Mouse (Mus musculus) CD4-positive, CD25-positive, alpha-beta regulatory T cell (primary cell): ENCODE results near the gene Stim1. TPM values are rescaled to one million over a fixed set of nuclear protein-coding genes. Genes with fewer than 3 reads are reported as not detected.

ENCODE experiments used
- polyA plus RNA-seq: library from polyadenylated mRNA; unstranded; fragments of 100-300 nt; shearing (Covaris generic); gene quantifications from one replicate; pipeline ENCODE4 v1.2.1, GENCODE M21; 2017

Gene Stim1
- 86.5 TPM for polyA plus RNA-seq

DNA sequence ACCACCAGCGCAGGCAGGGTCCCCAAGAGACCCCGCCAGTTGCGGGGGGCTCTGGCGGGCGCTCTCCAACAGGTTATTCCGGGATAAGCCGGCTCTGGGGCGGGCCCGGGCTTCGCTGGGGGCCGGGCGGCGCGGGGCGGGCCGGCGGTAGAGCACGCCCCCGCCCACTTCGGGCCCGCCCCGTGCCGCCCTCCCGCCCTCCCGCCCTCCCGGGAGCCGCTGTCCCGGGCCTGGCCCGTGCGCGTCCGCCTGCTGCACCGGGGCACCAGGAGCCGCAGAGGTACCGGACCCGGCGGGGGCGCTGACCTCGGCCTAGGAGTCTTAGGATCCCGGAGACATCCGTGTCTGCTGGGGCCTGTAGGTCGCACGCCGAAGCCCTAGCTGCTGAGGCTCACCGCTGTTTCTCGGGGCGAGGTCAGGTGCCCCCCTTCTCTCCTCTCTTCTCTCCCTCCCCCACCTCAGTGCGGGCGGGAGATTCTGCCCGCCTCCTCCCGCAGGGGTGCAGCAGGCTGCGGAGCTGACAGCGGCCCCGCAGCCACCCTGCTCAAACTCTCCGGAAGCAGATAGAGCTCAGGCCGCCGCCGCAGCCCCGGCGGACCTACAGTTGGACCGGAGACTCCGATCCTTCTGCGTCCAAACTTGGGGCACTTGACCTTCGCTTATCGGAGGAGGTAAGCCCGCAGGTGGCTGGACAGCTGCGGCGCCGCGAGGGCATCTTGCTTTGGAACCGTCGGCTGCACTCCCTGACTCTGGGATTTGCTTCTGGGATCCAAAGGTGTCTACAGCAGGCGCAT is at the start of gene Stim1:
TSS of gene Stim1 (plus strand) at position 206 of the 794 bp plus-strand sequence.

DNA sequence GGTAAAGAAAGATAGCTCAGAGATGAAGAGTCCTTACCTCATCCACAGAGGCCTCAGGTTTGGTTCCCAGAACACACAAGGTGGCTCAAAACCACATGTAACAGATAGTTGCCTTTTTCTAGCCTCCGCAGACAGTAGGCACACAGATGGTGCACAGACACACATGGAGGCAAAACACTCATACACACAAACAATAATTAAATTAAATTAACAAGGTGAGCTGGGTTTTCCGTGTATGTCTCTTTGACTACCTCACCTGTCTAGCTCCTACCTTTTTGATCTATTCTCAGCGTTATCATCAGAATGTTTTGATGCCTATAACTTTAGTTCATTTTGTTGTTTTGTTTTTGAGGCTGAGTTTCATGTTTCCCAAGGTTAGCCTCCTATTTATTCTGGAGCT is 11.7 kb upstream of the Stim1 start, which contains the start of gene Rhog:
TSS of gene Rhog (minus strand) at position 101 of the 400 bp plus-strand sequence.

DNA sequence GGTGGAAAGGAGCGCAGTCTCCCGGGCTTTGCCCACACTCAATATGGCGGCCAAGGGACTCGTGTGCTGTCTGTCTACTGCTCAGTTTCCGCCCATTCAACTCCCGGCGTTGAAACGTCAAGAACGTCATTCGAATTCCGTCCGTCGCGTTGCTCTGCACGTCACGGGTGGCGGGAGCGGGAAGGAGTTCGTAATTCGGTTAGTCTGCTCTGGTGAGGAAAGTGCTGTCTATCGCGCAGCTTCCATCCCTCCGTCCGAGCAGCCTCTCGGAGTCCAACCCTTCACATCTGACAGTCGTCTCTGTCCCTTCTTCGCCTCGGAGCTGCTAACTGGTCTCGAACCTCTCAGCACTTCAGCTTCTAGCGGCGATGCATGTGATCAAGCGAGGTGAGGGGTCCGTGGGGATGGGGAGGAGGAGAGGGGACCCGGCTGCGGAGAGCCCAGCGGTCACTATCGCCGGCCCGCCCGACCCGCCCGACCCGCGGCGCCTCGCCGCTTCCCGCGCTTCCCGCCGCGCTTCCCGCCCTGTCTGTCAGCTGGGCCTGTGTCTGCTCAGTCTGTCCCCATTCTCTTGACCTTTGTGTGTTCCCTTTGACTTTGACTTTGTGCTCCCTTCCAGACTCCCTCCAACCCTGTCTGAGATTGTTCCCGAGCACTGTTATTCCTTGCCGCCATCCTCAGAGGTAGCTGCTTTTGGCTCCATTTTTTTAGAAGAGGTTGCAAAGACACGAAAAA is 174.2 kb downstream of the Stim1 start, which contains the start of gene Rrm1:
TSS of gene Rrm1 (plus strand) at position 39 of the 735 bp plus-strand sequence.

DNA sequence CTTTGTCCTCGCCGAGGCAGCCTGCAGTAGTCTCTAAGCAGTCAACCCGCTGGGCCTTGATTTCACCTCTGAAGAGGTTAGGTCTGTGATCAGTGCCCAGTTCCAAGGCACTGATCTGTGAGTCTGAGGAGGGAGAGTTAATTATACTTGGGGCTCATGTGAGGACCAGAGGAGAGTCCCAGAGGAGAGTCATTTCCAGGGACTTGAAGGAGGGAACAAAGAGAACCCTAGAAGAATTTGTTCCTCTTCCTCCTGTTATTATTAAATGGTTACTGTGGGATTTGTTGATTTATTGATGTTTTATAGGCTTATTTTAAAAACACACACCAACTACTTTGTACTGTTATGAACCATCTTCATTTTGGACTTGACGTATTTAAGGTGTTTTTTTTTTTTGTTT is 214.0 kb downstream of the Stim1 start, which contains the start of gene Olfr543:
TSS of gene Olfr543 (minus strand) at position 101 of the 400 bp plus-strand sequence.

Other genes starting within 250 kb of the Stim1 start
- 6.2 TPM for gene Il18bp, start 249.1 kb upstream of the Stim1 start, polyA plus RNA-seq
- gene Rnf121, start 202.3 kb upstream of the Stim1 start, polyA plus RNA-seq = 21.9 TPM
- gene Xndc1, start 202.3 kb upstream of the Stim1 start, polyA plus RNA-seq = 29.7 TPM
- 0.99 TPM for gene Xntrpc, start 202.1 kb upstream of the Stim1 start, polyA plus RNA-seq
- not detected for gene Trpc2, start 184.7 kb upstream of the Stim1 start, polyA plus RNA-seq
- 0.12 TPM for gene Art1, start 166.1 kb upstream of the Stim1 start, polyA plus RNA-seq
- 0.92 TPM for gene Art5, start 158.3 kb upstream of the Stim1 start, polyA plus RNA-seq
- not detected for gene Chrna10, start 151.0 kb upstream of the Stim1 start, polyA plus RNA-seq
- 29.6 TPM for gene Nup98, start 57.6 kb upstream of the Stim1 start, polyA plus RNA-seq
- gene Pgap2, start 57.6 kb upstream of the Stim1 start, polyA plus RNA-seq = 46.9 TPM
- gene Rhog, start 11.8 kb upstream of the Stim1 start, polyA plus RNA-seq = 280 TPM
- 34.1 TPM for gene Rrm1, start 173.9 kb downstream of the Stim1 start, polyA plus RNA-seq
- gene Olfr543, start 213.9 kb downstream of the Stim1 start, polyA plus RNA-seq = 0.25 TPM
- gene Olfr544, start 220.5 kb downstream of the Stim1 start, polyA plus RNA-seq = 0.07 TPM
- not detected for gene Olfr545, start 231.8 kb downstream of the Stim1 start, polyA plus RNA-seq